Mouse (Mus musculus): ENCODE measurements around the gene Atg5.

DNA sequence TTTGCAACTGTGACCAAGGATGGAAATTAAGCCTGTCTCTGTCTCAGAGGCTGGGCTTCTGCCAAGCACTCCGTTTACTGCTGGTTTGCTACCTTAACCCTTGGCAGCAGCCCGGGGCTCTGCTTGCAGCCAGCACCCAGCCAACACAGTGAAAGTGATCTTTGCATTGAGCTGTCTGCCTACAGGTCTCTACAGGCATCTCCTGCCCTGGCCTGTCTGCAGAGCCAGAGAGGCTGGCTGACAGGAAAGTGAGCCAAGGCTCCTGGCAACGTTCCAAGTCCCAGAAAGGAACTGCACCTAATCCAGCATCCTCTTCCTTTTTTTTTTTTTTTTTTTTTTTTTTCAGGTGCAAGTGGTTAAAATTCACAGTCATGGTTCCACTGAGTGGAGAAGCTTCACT is 113.2 kb downstream of the Atg5 start:
- TF ChIP-seq CTCF (IDR thresholded peaks at IDR 0.05; ENCODE audit: borderline replicate concordance, insufficient read depth, low read length): no peak
- TF ChIP-seq POLR2A (IDR thresholded peaks at IDR 0.05; ENCODE audit: low read depth, low read length): no peak

Measured in embryonic fibroblast, embryonic 13.5 days (primary cell).